Mouse (Mus musculus) heart, postnatal 0 days (tissue): ENCODE data around the gene Acad9.

Experiments used
- CTCF ChIP-seq: IDR thresholded peaks from 2 replicates; pipeline ENCODE4 v1.5.1; 2016; ENCODE audit warnings: antibody characterized with exemption, control low read depth, low read depth
- EP300 ChIP-seq: IDR thresholded peaks from 2 replicates; pipeline ENCODE4 v1.6.1; 2016; ENCODE audit warnings: antibody characterized with exemption, low read depth

GRCm38 (mm10) chr3:36029993-36030392 lies 35.8 kb upstream of the Acad9 start:
- no peak for TF ChIP-seq CTCF
- TF ChIP-seq EP300 = no peak
